Mouse (Mus musculus): ENCODE measurements around the gene Gm5538.
A peak's percentile ranks its signal among the peaks of the same experiment; 100 is the strongest.

Gm5538 gene

GRCm38 (mm10) chr3:59729490-59729889, at the start of gene Gm5538:
Gene Gm5538, plus strand, starts transcription at chr3:59729790.
- DNase-seq (ENCODE audit: low spot score in 2 of 2): no peak

- no peak for DNase-seq (ENCODE audit: low spot score in 2 of 2)
Measured at GRCm38 (mm10) chr3:59697391-59697790, 32.2 kb upstream of the Gm5538 start.

GRCm38 (mm10) chr3:59702614-59703110, 26.9 kb upstream of the Gm5538 start:
- no peak for DNase-seq (ENCODE audit: low spot score in 2 of 2)

- no peak for DNase-seq (ENCODE audit: low spot score in 2 of 2)
Measured at GRCm38 (mm10) chr3:59739866-59740265, 10.3 kb downstream of the Gm5538 start.

- DNase-seq (ENCODE audit: low spot score in 2 of 2): peak; percentile 3 to 22
Measured at GRCm38 (mm10) chr3:59744181-59744580, 14.6 kb downstream of the Gm5538 start.
